Mouse (Mus musculus) stomach, postnatal 0 days (tissue): Measurements from ENCODE around the gene Olfr1426. TPM values are rescaled to one million over a fixed set of nuclear protein-coding genes. Genes with fewer than 3 reads are reported as not detected.
"Not testable (repeated sequence)": the region's sequence is repeated elsewhere in the genome, so short reads cannot be mapped to it uniquely, and the experiment has no call there.

Experiments
- ATAC-seq: fragments of 200-750 bp; cut with Nextera tagmentation; 2 replicates; pipeline ENCODE4 v1.8.0; 2017; ENCODE audit not compliant: low FRiP score, low TSS enrichment
- DNase-seq: peaks from one replicate; pipeline ENCODE4 v3.0.0-alpha.2; 2016; ENCODE audit warnings: low spot score
- H3K27ac ChIP-seq: fragments of 300-500 bp; sonication (generic); replicated peaks from 2 replicates; pipeline ENCODE4 v1.5.1; 2014; ENCODE audit warnings: mild to moderate bottlenecking, control low read depth
- H3K27me3 ChIP-seq: fragments of 300-500 bp; sonication (generic); 2 replicates; pipeline ENCODE4 v1.6.1; 2014; ENCODE audit warnings: low read length; ENCODE audit not compliant: control insufficient read depth, insufficient read depth
- H3K36me3 ChIP-seq: fragments of 300-500 bp; sonication (generic); 2 replicates; pipeline ENCODE4 v1.6.1; 2014; ENCODE audit warnings: low read length, mixed read lengths; ENCODE audit not compliant: control insufficient read depth, insufficient read depth
- H3K4me1 ChIP-seq: fragments of 300-500 bp; sonication (generic); replicated peaks from 2 replicates; pipeline ENCODE4 v1.6.1; 2014; ENCODE audit warnings: antibody characterized with exemption; ENCODE audit not compliant: control insufficient read depth, insufficient read depth
- H3K4me2 ChIP-seq: fragments of 300-500 bp; sonication (generic); replicated peaks from 2 replicates; pipeline ENCODE4 v1.6.1; 2014; ENCODE audit warnings: low read depth, mild to moderate bottlenecking, control low read depth, moderate library complexity
- H3K4me3 ChIP-seq: fragments of 300-500 bp; sonication (generic); 2 replicates; pipeline ENCODE4 v1.5.1; 2014; ENCODE audit warnings: low read depth, low read length, control low read depth
- H3K9ac ChIP-seq: fragments of 300-500 bp; sonication (generic); 2 replicates; pipeline ENCODE4 v1.6.1; 2014; ENCODE audit warnings: mild to moderate bottlenecking, low read length, control low read depth, mixed read lengths
- H3K9me3 ChIP-seq: fragments of 300-500 bp; sonication (generic); 2 replicates; pipeline ENCODE4 v1.6.1; 2016; ENCODE audit warnings: low read length; ENCODE audit not compliant: control insufficient read depth
- CTCF ChIP-seq: IDR thresholded peaks from 2 replicates; pipeline ENCODE4 v1.5.1; 2016; ENCODE audit warnings: antibody characterized with exemption, low read depth, mild to moderate bottlenecking, moderate library complexity
- EP300 ChIP-seq: optimal IDR thresholded peaks from 2 replicates; pipeline ENCODE3; 2016; ENCODE audit warnings: antibody characterized with exemption
- WGBS: fragments of 180-500 bp; shearing (Covaris S2); extraction: QIAGEN DNeasy Blood & Tissue Kit; methylation state at CpG from one replicate; pipeline ENCODE4 v1.1.7; 2014; 5-methylcytosine and 5-hydroxymethylcytosine counted together
- polyA plus RNA-seq: library from polyadenylated mRNA; unstranded; fragments of >200 nt; fragmentation: Nextera tagmentation; extraction: Ambion mirVana; gene quantifications from 2 replicates; pipeline ENCODE4 v1.2.1, GENCODE M21; 2015

Gene Olfr1426
- polyA plus RNA-seq, 1 experiment from 2014 or later: not detected

- Histone ChIP-seq H3K36me3 (no peaks in the 10 kb centered on the region), H3K4me3 (no peak overlapping the region), H3K27me3 (no peaks in the 10 kb centered on the region), H3K4me2 (no peak overlapping the region), H3K9ac (no peak overlapping the region), H3K27ac (no peak overlapping the region), H3K9me3 (no peaks in the 10 kb centered on the region), H3K4me1 (no peaks in the 10 kb centered on the region)
- TF ChIP-seq CTCF: no peak
- TF ChIP-seq EP300: no peak
- DNase-seq (no peak), ATAC-seq (no peak)
- 67% methylated on average over 1 of the region's 1 CpGs for WGBS
These were observed 12.7 kb upstream of the Olfr1426 start for GRCm38 (mm10) chr19:12104541-12104940.

- no peak for TF ChIP-seq EP300
- no peak for TF ChIP-seq CTCF
- no peak for DNase-seq
- Histone ChIP-seq H3K4me3 (no peak within 1 kb of the TSS), H3K9ac (no peak within 1 kb of the TSS), H3K36me3 (no peaks in the 10 kb centered on the region), H3K27me3 (no peaks in the 10 kb centered on the region), H3K27ac (no peak within 1 kb of the TSS), H3K4me2 (no peak within 1 kb of the TSS), H3K9me3 (no peaks in the 10 kb centered on the region), H3K4me1 (no peaks in the 10 kb centered on the region)
- no peak for ATAC-seq
- WGBS: 95% methylated on average over 2 of the region's 2 CpGs
These were observed 11.4 kb upstream of the Olfr1426 start, which contains the start of gene Olfr1427 for GRCm38 (mm10) chr19:12103234-12103633. Gene Olfr1427 (minus strand): TSS chr19:12103334.

- H3K4me1 ChIP-seq, H3K36me3 ChIP-seq, ATAC-seq, H3K4me2 ChIP-seq, H3K27me3 ChIP-seq, H3K4me3 ChIP-seq, H3K9me3 ChIP-seq, H3K27ac ChIP-seq, DNase-seq, H3K9ac ChIP-seq: not testable (repeated sequence)
- 75% methylated on average over 4 of the region's 4 CpGs for WGBS
These were observed 14.2 kb downstream of the Olfr1426 start, which contains the start of gene Olfr1425 for GRCm38 (mm10) chr19:12077631-12078030. Gene Olfr1425 (minus strand): TSS chr19:12077731.

GRCm38 (mm10) chr19:12069546-12069945 is 22.3 kb downstream of the Olfr1426 start:
- ATAC-seq, H3K9ac ChIP-seq, H3K4me2 ChIP-seq, H3K4me3 ChIP-seq, DNase-seq, H3K9me3 ChIP-seq, H3K4me1 ChIP-seq, H3K27ac ChIP-seq, H3K36me3 ChIP-seq, H3K27me3 ChIP-seq: not testable (repeated sequence)
- 65% methylated on average over 1 of the region's 1 CpGs for WGBS

- WGBS: 67% methylated on average over 1 of the region's 1 CpGs
- not testable (repeated sequence) for DNase-seq, ATAC-seq, H3K36me3 ChIP-seq, H3K27me3 ChIP-seq, H3K4me1 ChIP-seq, H3K4me3 ChIP-seq, H3K4me2 ChIP-seq, H3K9me3 ChIP-seq, H3K9ac ChIP-seq, H3K27ac ChIP-seq
These were observed 24.0 kb downstream of the Olfr1426 start for GRCm38 (mm10) chr19:12067806-12068205.

- not testable (repeated sequence) for H3K4me2 ChIP-seq, H3K9ac ChIP-seq, ATAC-seq, H3K36me3 ChIP-seq, H3K27me3 ChIP-seq, H3K4me3 ChIP-seq, H3K27ac ChIP-seq, H3K4me1 ChIP-seq, DNase-seq, H3K9me3 ChIP-seq
- WGBS: 82% methylated on average over 1 of the region's 1 CpGs
These were observed 29.2 kb downstream of the Olfr1426 start, which contains the start of gene Olfr1424 for GRCm38 (mm10) chr19:12062582-12062981. Gene Olfr1424 (minus strand): TSS chr19:12062682.
